Mouse (Mus musculus) liver, adult 2 months (tissue): ENCODE measurements around the gene Dnajc16.

Source experiments
- CTCF ChIP-seq: fragments of 200-500 bp; IDR thresholded peaks from 2 replicates; pipeline ENCODE4 v1.5.1; 2011; ENCODE audit warnings: low read depth, low read length, control low read depth
- POLR2A ChIP-seq: fragments of 200-500 bp; IDR thresholded peaks from 2 replicates; pipeline ENCODE4 v1.6.1; 2011; ENCODE audit warnings: low read length, control low read depth; ENCODE audit not compliant: insufficient read depth; ENCODE audit errors: extremely low read depth

GRCm38 (mm10) chr4:141717633-141718032 lies 73.1 kb downstream of the Dnajc16 start:
- TF ChIP-seq POLR2A, result no peak
- TF ChIP-seq CTCF, result no peak
